Mouse (Mus musculus) C2C12 (cell line): ENCODE measurements around the gene Gm6685. TPM values are rescaled to one million over a fixed set of nuclear protein-coding genes. Genes with fewer than 3 reads are reported as not detected.
"Not testable (repeated sequence)": the region's sequence is repeated elsewhere in the genome, so short reads cannot be mapped to it uniquely, and the experiment has no call there.

ENCODE experiments used
- H3K27me3 ChIP-seq: one replicate; pipeline ENCODE4 v1.6.1; 2011; ENCODE audit not compliant: control insufficient read depth, insufficient read depth, insufficient read length
- H3K36me3 ChIP-seq: one replicate; pipeline ENCODE4 v1.6.1; 2011; ENCODE audit not compliant: control insufficient read depth, insufficient read depth
- H3K4me3 ChIP-seq: one replicate; pipeline ENCODE4 v1.5.1; 2011; ENCODE audit warnings: mild to moderate bottlenecking, control low read depth; ENCODE audit not compliant: poor library complexity, insufficient read depth, severe bottlenecking
- H3K79me2 ChIP-seq: one replicate; pipeline ENCODE4 v1.6.1; 2011; ENCODE audit not compliant: control insufficient read depth, insufficient read depth
- H3K79me3 ChIP-seq: one replicate; pipeline ENCODE4 v1.6.1; 2011; ENCODE audit warnings: low read depth, control low read depth
- H3ac ChIP-seq: one replicate; pipeline ENCODE3; 2011; ENCODE audit warnings: low read depth; ENCODE audit not compliant: control insufficient read depth, insufficient read length
- CEBPB ChIP-seq: IDR thresholded peaks from one replicate; pipeline ENCODE4 v1.6.1; 2011; ENCODE audit warnings: low read depth, mild to moderate bottlenecking, control low read depth, moderate library complexity
- CTCF ChIP-seq: IDR thresholded peaks from one replicate; pipeline ENCODE4 v1.5.1; 2011; ENCODE audit not compliant: control insufficient read depth, insufficient read depth, insufficient read length
- FOSL1 ChIP-seq: IDR thresholded peaks from one replicate; pipeline ENCODE4 v1.8.0; 2011; ENCODE audit warnings: mild to moderate bottlenecking, low read length; ENCODE audit not compliant: poor library complexity, insufficient read depth, severe bottlenecking
- MAX ChIP-seq: IDR thresholded peaks from one replicate; pipeline ENCODE4 v1.6.1; 2011; ENCODE audit warnings: mild to moderate bottlenecking, control low read depth
- MYOD1 ChIP-seq: IDR thresholded peaks from one replicate; pipeline ENCODE4 v1.6.1; 2011; ENCODE audit warnings: low read depth; ENCODE audit not compliant: control insufficient read depth, insufficient read length
- MYOG ChIP-seq: IDR thresholded peaks from one replicate; pipeline ENCODE4 v1.6.1; 2011; ENCODE audit not compliant: control insufficient read depth, insufficient read length; ENCODE audit errors: extremely low read depth
- USF1 ChIP-seq: IDR thresholded peaks from one replicate; pipeline ENCODE4 v1.6.1; 2011; ENCODE audit warnings: low read depth, mild to moderate bottlenecking, control low read depth, moderate library complexity
- long read RNA-seq, 2 experiments: library from polyadenylated mRNA; unstranded; transcript quantifications; one replicate each; pipeline ENCODE4 v2.0.0; 2019 to 2020
- polyA plus RNA-seq: library from polyadenylated mRNA; unstranded; fragments of >200 nt; fragmentation: generic; extraction: Trizol; gene quantifications from one replicate; pipeline ENCODE4 v1.2.1, GENCODE M21; 2012; ENCODE audit warnings: missing spikeins

Gene Gm6685
- polyA plus RNA-seq = 5.1 TPM
- long read RNA-seq, experiment 1 = 0 reads
- long read RNA-seq, experiment 2 = 0 reads

DNA sequence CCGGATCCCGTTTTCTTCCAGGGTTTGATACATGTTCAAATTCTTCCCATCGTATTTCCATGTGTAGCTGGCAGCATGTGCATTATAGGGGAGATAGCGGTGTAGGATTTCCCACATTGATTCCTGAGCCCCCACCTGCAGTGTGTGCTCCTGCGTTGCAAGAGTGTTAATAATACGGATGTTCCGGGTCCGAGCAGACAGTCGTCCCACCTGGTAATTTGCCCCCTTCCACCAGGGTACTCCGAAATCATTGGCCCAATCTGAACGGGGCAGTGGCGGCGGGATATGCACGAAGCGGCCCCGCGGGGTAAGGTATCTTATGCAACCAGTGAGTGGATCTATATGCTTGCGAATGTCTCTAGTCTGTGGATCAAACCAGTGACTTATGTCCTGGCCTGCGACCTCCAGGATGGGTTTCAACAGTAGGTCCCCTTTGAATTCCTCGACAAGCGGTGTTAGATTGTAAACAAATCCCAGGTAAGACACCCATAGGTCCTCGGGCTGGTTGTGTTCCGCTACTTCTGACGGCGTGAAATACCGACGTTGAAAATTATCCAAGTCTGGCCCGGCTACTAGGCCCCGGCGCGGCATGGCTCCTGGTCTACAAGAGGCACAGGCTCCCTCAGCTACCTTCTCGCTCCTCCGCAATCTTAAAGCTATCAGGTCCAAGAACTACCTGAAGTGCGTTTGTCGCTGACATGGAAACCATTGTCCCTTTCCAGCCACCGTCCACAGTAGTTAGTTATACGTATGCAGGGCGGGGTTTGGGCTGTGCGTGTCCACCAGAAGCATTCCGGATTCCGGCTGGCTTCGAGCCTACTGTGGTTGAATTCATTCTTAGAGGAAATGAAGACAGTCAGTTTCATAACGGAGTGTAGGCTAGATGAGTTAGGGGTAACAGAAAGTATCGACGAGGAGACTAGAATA is at the start of gene Gm6685:
Gm6685 (minus strand) TSS at position 644 of the 927 bp plus-strand sequence.
- not testable (repeated sequence) for H3K79me2 ChIP-seq, H3K79me3 ChIP-seq, H3K27me3 ChIP-seq, H3K36me3 ChIP-seq, H3ac ChIP-seq
- peak within 1 kb of the TSS; percentile 28 for H3K4me3 ChIP-seq

DNA sequence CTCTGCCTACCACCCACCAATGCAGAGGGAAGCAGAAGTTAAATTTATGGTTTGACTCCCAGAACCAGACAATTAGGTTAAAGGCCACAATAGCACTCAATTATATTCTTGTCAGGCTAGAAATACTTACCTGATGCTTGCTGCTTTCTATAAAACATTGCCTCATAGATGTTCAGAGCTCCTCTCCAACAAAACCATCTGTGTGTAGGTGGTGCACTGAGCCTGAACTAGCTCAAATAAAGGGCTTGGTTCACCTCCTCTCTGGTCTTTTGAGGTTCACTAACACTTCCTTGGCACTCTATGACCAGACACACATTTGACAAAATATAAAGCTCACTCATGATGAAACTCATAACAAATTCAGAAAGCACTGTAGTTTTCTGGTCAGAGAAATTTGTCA is 36.2 kb upstream of the Gm6685 start:
- no peak overlapping the region for H3ac ChIP-seq
- TF ChIP-seq CEBPB (no peak), USF1 (no peak), FOSL1 (no peak), MYOD1 (no peak), MAX (no peak), MYOG (no peak), CTCF (no peak)

DNA sequence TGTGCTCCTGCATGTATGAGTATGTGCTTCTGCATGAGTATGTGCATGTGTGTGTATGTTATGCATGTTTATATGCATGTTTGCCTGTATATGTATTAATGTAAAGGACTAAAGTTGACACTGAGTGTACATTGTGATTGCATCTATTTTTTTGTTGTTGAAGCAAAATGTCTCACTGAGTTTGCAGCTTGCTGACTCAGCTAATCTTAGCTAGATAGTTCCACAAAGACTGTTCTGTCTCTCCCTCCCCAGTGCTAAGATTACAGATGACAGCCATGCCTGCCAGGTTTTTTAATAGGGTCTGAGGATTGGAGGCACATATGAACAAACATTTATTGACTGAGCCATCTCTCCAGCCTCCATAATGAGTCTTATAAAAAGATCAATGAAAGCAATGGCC is 35.0 kb upstream of the Gm6685 start:
- Histone ChIP-seq H3ac (no peak overlapping the region), H3K36me3 (no peaks in the 10 kb centered on the region), H3K27me3 (no peaks in the 10 kb centered on the region), H3K79me2 (no peaks in the 10 kb centered on the region), H3K79me3 (no peaks in the 10 kb centered on the region), H3K4me3 (no peak overlapping the region)
- TF ChIP-seq USF1 (no peak), FOSL1 (no peak), CEBPB (no peak), MYOG (no peak), MYOD1 (no peak), MAX (no peak), CTCF (no peak)

More for the DNA sequence above, 36.2 kb upstream of the Gm6685 start:
- Histone ChIP-seq H3K4me3 (no peak overlapping the region), H3K27me3 (no peaks in the 10 kb centered on the region), H3K79me2 (no peaks in the 10 kb centered on the region), H3K36me3 (no peaks in the 10 kb centered on the region), H3K79me3 (no peaks in the 10 kb centered on the region)

DNA sequence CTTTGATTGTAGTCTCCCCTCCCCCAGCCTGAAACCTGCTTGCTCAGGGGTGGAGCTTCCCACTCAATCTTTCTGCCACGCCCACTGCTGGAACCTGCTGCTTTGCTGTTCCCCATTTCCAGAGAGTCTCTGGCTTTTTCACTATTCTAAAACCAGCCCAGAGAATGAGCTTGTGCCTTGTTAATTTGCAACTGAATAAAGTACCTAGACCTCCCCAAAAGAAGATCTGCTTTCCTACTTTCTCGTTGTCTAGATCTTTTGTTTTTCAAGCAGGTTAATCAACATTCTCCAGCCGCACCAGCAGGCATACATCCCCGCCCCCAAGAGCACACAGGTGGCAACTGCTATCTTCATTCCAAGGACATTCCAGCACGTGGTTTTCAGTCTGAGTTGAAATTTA is 31.7 kb upstream of the Gm6685 start:
- H3K4me3 ChIP-seq, H3K36me3 ChIP-seq, H3K27me3 ChIP-seq, H3K79me2 ChIP-seq, H3ac ChIP-seq, H3K79me3 ChIP-seq: not testable (repeated sequence)

- Histone ChIP-seq H3K4me3 (no peak overlapping the region), H3K27me3 (no peaks in the 10 kb centered on the region), H3K79me2 (no peaks in the 10 kb centered on the region), H3ac (no peak overlapping the region), H3K79me3 (no peaks in the 10 kb centered on the region), H3K36me3 (no peaks in the 10 kb centered on the region)
- TF ChIP-seq MYOD1 (no peak), MAX (no peak), CEBPB (no peak), FOSL1 (no peak), USF1 (no peak), CTCF (no peak), MYOG (no peak)
Measured at GRCm38 (mm10) chr11:28365929-28366244, 26.2 kb upstream of the Gm6685 start.

- H3K27me3 ChIP-seq = no peaks in the 10 kb centered on the region
- no peak overlapping the region for H3ac ChIP-seq
- no peaks in the 10 kb centered on the region for H3K36me3 ChIP-seq
- no peaks in the 10 kb centered on the region for H3K79me2 ChIP-seq
- TF ChIP-seq MAX (no peak), MYOD1 (no peak), FOSL1 (no peak), MYOG (no peak), CEBPB (no peak), USF1 (no peak), CTCF (no peak)
- H3K79me3 ChIP-seq = no peaks in the 10 kb centered on the region
- no peak overlapping the region for H3K4me3 ChIP-seq
Measured at GRCm38 (mm10) chr11:28365209-28365928, 25.7 kb upstream of the Gm6685 start.
